Mouse (Mus musculus) E14TG2a.4 (cell line): ENCODE data around the gene Slfn9.

Experiments used
- CTCF ChIP-seq: conservative IDR thresholded peaks from 2 replicates; pipeline ENCODE4 v1.5.1; 2014; ENCODE audit warnings: low read length
- NANOG ChIP-seq: IDR thresholded peaks from 2 replicates; pipeline ENCODE4 v1.6.1; 2014; ENCODE audit warnings: borderline replicate concordance, low read length, mixed read lengths
- POU5F1 ChIP-seq: IDR thresholded peaks from 2 replicates; pipeline ENCODE4 v1.6.1; 2014; ENCODE audit warnings: low read length, borderline replicate concordance

DNA sequence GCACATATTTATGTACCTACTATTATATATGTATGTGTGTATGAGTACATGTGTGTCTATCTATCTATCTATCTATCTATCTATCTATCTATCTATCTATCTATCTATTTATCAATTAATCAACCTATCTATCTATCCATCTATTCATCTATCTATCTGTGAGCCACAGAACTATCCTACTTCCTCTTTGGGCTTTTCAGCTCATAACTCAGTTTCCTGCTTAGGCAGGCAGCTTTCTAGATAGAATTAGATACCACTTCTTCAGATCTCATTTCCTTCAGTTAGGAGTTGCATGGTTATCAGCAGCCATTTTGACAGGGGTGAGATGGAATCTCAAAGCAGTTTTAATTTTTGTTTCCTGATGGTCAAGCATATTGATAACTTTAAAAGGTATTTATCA lies 49.4 kb upstream of the Slfn9 start:
- TF ChIP-seq CTCF (no peak), POU5F1 (no peak), NANOG (no peak)
